Mouse (Mus musculus) C2C12 (cell line): Measurements from ENCODE around the gene Pard6b.

Experiments used
- CTCF ChIP-seq: IDR thresholded peaks from one replicate; pipeline ENCODE4 v1.5.1; 2011; ENCODE audit not compliant: control insufficient read depth, insufficient read depth, insufficient read length
- MAX ChIP-seq: IDR thresholded peaks from one replicate; pipeline ENCODE4 v1.6.1; 2011; ENCODE audit warnings: mild to moderate bottlenecking, control low read depth
- MYOD1 ChIP-seq: IDR thresholded peaks from one replicate; pipeline ENCODE4 v1.6.1; 2011; ENCODE audit warnings: low read depth; ENCODE audit not compliant: control insufficient read depth, insufficient read length
- MYOG ChIP-seq: IDR thresholded peaks from one replicate; pipeline ENCODE4 v1.6.1; 2011; ENCODE audit not compliant: control insufficient read depth, insufficient read length; ENCODE audit errors: extremely low read depth

DNA sequence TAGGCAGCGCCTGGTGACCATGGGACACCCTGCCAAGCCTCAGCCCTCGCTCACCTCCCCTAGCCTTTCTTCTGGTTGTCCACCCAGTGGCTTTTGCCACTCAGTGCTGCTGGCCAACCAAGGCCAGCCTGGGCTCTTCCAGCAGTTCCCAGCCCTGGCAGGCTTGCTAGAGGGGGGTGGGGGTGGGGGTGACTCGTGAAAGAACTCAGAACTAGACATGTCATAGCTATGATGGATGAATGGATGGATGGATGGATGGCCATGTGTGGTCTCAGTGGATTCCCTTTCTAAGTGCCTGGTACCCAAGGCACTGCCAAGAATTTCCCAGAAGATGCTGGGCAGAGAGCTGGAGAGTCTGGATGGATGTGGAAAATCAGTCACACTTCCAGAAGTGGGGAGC is 35.0 kb downstream of the Pard6b start:
- TF ChIP-seq CTCF, result no peak
- no peak for TF ChIP-seq MAX
- TF ChIP-seq MYOD1, result no peak
- TF ChIP-seq MYOG, result no peak
